Mouse (Mus musculus) bone marrow, adult 2 months (tissue): ENCODE data around the gene Nupr1l.

Source experiments
- CTCF ChIP-seq: fragments of 200-500 bp; IDR thresholded peaks from 2 replicates; pipeline ENCODE4 v1.5.1; 2011; ENCODE audit warnings: low read length, control low read depth; ENCODE audit not compliant: control insufficient read depth, insufficient read depth
- POLR2A ChIP-seq: fragments of 200-500 bp; IDR thresholded peaks from 2 replicates; pipeline ENCODE4 v1.6.1; 2011; ENCODE audit warnings: low read depth, mild to moderate bottlenecking, control low read depth, low read length, borderline replicate concordance; ENCODE audit not compliant: control insufficient read depth

DNA sequence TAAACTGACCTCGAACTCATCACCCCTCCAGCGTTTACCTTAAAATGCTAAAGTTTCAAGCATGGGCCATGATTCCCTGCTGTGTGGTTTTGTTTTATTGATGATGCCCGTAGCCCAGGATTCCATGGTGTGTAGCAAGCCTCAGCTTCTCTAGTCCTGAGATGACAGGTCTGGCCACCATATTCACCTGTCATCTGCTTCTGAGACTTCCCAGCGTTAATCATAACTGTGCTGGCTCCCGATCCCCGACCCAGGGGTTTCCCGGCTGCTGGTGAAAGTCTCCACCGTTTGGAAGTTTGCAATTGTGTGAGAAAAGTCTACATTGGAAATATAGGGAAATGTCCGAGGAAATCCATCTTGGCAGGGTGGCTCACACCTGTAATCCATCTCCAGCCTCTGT, 807 bp downstream of the Nupr1l start:
- TF ChIP-seq POLR2A (no peak), CTCF (no peak)
